Mouse (Mus musculus): Measurements from ENCODE around the gene Eif2d. TPM values are rescaled to one million over a fixed set of nuclear protein-coding genes. Genes with fewer than 3 reads are reported as not detected.

Eif2d gene
- total RNA-seq (2021) = 10 to 100 TPM; 25.9 to 29.5 TPM
- long read RNA-seq, experiment 1, transcript Eif2d-202 (15 exons, 2,009 nt) = major isoform, 30 of 46 reads
- long read RNA-seq, experiment 1, partial matches to known transcripts = 8 of 46 reads
- long read RNA-seq, experiment 1, other reads (novel, unspliced or antisense) = 5 of 46 reads
- long read RNA-seq, experiment 2, transcript Eif2d-202 (15 exons, 2,009 nt) = major isoform, 47 of 61 reads
- long read RNA-seq, experiment 2, partial matches to known transcripts = 5 of 61 reads
- long read RNA-seq, experiment 2, other reads (novel, unspliced or antisense) = 9 of 61 reads

- DNase-seq = peak; percentile 75 to 82
- intact Hi-C loops (cut with DNase I) = loop anchor here (10.0 kb wide), 1 partner anchor 278 kb away; no protein-coding TSS in a partner anchor
These were observed at the start of gene Eif2d for GRCm38 (mm10) chr1:131153018-131153629. Gene Eif2d (plus strand): TSS chr1:131153181.

- DNase-seq = no peak
- intact Hi-C loops (cut with DNase I) = no loop called here
These were observed 49.1 kb upstream of the Eif2d start for GRCm38 (mm10) chr1:131103776-131104424.

- intact Hi-C loops (cut with DNase I) = no loop called here
- DNase-seq = no peak
These were observed 45.2 kb upstream of the Eif2d start for GRCm38 (mm10) chr1:131107575-131108308.

GRCm38 (mm10) chr1:131110525-131111106 is 42.4 kb upstream of the Eif2d start:
- intact Hi-C loops (cut with DNase I) = no loop called here
- DNase-seq = no peak

GRCm38 (mm10) chr1:131112576-131112975 is 40.4 kb upstream of the Eif2d start:
- intact Hi-C loops (cut with DNase I) = no loop called here
- no peak for DNase-seq

GRCm38 (mm10) chr1:131115932-131116331 is 37.0 kb upstream of the Eif2d start:
- DNase-seq = peak in 1 of 2 experiments; percentile 35

DNA sequence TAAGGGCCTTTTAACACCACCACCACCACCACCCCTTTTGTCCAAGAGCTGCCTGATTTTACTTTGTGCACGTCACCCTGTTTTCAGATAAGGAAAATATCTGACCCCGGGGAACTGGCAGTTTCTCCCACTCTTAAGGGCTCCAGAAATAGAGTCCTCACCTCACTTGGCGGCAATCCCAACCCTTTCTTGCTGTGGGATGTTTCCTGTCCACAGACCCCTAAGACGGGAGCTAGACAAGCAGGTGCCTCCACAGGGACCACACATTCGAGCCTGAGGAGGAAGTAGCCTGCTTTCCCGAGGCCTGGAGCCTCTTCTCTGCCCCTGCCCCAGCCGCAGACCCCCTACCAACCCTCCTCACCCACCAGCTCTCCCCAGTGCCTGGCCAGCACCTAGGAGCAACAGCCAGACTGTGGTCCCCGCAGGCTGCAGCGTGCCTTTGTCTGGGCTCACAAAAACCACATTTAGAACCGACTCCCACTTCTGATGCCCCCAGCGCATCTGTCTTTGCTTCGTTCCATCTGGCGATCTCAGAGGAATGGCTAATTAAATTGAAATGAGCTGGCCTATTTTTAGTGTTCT is 36.5 kb upstream of the Eif2d start:
- no peak for DNase-seq
- intact Hi-C loops (cut with DNase I) = loop anchor here (5.0 kb wide), 1 partner anchor 141 kb away; no protein-coding TSS in a partner anchor

More at GRCm38 (mm10) chr1:131115932-131116331, 37.0 kb upstream of the Eif2d start:
- intact Hi-C loops (cut with DNase I) = loop anchor here (2.0 to 5.0 kb wide), 2 partner anchors 39 to 141 kb away; no protein-coding TSS in a partner anchor

- intact Hi-C loops (cut with DNase I) = loop anchor here (5.0 kb wide), 1 partner anchor 139 kb away; no protein-coding TSS in a partner anchor
- DNase-seq = no peak
These were observed 34.5 kb upstream of the Eif2d start for GRCm38 (mm10) chr1:131118530-131118929.

DNA sequence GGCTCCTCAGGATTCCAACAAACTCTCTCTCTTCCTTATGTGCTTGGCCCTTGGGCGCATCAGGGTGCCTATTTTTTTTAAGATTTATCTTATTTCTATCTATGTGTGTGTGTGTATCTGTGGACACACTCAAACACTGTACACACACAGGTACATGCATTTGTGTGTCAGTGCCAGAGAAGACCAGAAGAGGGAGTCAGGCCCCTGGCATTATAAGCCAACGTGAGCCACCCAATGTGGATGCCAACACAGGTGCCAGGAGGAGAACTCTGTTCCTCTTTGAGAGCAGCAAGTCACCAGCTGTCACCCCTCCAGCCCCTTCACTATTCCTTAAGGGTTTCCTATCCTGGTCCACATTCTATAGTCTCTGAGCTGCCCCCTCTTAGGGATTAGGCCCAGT is 34.0 kb upstream of the Eif2d start:
- DNase-seq = no peak
- intact Hi-C loops (cut with DNase I) = loop anchor here (5.0 kb wide), 1 partner anchor 138 kb away; no protein-coding TSS in a partner anchor

GRCm38 (mm10) chr1:131121987-131122386 is 31.0 kb upstream of the Eif2d start:
- no peak for DNase-seq
- intact Hi-C loops (cut with DNase I) = no loop called here

DNA sequence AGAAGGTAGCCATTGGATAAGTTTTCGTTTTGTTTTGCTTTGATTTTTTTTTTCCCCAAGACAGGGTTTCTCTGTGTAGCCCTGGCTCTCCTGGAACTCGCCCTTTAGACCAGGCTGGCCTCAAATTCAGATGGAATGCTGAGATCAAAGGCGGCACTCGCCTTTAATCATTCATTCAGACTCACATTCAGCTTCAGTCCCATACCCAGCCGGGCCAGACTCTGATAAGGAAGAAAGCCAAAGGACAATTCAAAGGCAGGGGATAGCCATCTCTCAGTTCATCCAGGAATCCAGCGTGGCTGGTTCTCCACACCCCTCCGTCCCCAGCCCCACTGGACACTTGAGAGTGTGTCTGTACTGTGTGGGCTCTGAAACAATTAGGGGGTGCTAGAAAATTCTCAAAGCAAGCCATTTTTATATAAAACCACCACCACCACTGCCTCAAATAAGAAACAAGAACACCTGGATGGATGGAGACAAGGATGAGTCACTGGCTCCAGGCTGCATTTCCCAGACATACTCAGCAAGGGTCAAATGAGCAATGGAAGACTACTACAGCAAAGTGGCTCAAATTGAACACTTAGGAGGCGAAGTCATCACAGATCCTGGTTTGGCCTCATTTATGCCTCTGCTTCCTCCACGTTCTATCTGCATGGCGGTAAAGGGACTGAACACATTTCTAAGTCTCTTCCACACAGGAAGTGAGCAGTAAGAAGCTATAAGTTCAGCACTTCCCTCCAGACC is 29.3 kb upstream of the Eif2d start:
- intact Hi-C loops (cut with DNase I) = no loop called here
- DNase-seq = no peak

- intact Hi-C loops (cut with DNase I) = no loop called here
- no peak for DNase-seq
These were observed 26.8 kb upstream of the Eif2d start for GRCm38 (mm10) chr1:131125987-131126744.

- DNase-seq = no peak
- intact Hi-C loops (cut with DNase I) = no loop called here
These were observed 18.8 kb upstream of the Eif2d start for GRCm38 (mm10) chr1:131134231-131134630.

GRCm38 (mm10) chr1:131134942-131135522 is 17.9 kb upstream of the Eif2d start:
- intact Hi-C loops (cut with DNase I) = no loop called here
- no peak for DNase-seq

- intact Hi-C loops (cut with DNase I) = no loop called here
- no peak for DNase-seq
These were observed 16.9 kb upstream of the Eif2d start for GRCm38 (mm10) chr1:131135960-131136629.

GRCm38 (mm10) chr1:131137111-131137510 is 15.9 kb upstream of the Eif2d start:
- DNase-seq = no peak
- intact Hi-C loops (cut with DNase I) = no loop called here

GRCm38 (mm10) chr1:131137717-131138118 is 15.3 kb upstream of the Eif2d start:
- intact Hi-C loops (cut with DNase I) = no loop called here

More at GRCm38 (mm10) chr1:131137717-131138118, 15.3 kb upstream of the Eif2d start:
- DNase-seq = no peak

Data from gastrocnemius, postnatal 36 days (tissue).